Mouse (Mus musculus) gastrocnemius, postnatal 36 days (tissue): ENCODE measurements around the gene Lrrc45. TPM values are rescaled to one million over a fixed set of nuclear protein-coding genes. Genes with fewer than 3 reads are reported as not detected.

ENCODE experiments used
- DNase-seq, 2 experiments: peaks; one replicate each; pipeline ENCODE4 v3.0.0; 2022
- intact Hi-C: fragments of 180-260 bp; cut with DNase I; formaldehyde crosslinking; loops from one replicate; pipeline ENCODE4 v1.15.1; 2025
- total RNA-seq, 2 experiments: library from RNA; stranded (reverse); gene quantifications; 2 replicates each; pipeline ENCODE4 v1.2.3; 2021

Lrrc45 gene
- total RNA-seq, 2 experiments from 2014 or later: 3.7 to 4.1 TPM

GRCm38 (mm10) chr11:120697741-120698140, 16.0 kb upstream of the Lrrc45 start:
- intact Hi-C loops: no loop called here
- DNase-seq: peak; percentile 47 to 64

- intact Hi-C loops: no loop called here
- no peak for DNase-seq
Observed at GRCm38 (mm10) chr11:120703696-120704454, 9.8 kb upstream of the Lrrc45 start.

- no peak for DNase-seq
- intact Hi-C loops: no loop called here
Observed at GRCm38 (mm10) chr11:120704486-120705325, 9.0 kb upstream of the Lrrc45 start.

DNA sequence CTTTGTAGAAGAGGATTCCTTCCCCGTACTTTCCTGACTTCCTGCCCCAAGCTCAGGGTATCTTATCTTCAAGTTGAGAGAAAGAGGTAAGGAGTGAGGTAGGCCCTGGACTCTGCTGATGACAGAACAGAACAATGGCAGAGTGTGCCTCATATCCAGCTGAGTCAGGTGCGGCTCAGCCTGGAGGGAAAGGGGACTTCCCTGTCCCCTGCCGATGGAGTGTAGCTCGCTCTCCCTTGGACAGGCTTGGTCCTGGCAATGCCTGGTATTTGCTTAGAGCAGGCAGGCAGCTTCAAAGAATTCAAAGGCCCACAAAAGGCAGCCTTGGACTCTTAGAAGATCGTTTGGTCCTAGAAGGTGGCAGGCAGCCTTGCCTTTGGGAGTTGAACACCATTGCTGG, 7.6 kb upstream of the Lrrc45 start:
- intact Hi-C loops: no loop called here
- DNase-seq: no peak

- DNase-seq: no peak
- intact Hi-C loops: no loop called here
Observed at GRCm38 (mm10) chr11:120707225-120707624, 6.5 kb upstream of the Lrrc45 start.

GRCm38 (mm10) chr11:120707969-120708368, 5.8 kb upstream of the Lrrc45 start:
- DNase-seq: no peak
- intact Hi-C loops: no loop called here

GRCm38 (mm10) chr11:120709551-120709950, 4.2 kb upstream of the Lrrc45 start:
- intact Hi-C loops: no loop called here

DNA sequence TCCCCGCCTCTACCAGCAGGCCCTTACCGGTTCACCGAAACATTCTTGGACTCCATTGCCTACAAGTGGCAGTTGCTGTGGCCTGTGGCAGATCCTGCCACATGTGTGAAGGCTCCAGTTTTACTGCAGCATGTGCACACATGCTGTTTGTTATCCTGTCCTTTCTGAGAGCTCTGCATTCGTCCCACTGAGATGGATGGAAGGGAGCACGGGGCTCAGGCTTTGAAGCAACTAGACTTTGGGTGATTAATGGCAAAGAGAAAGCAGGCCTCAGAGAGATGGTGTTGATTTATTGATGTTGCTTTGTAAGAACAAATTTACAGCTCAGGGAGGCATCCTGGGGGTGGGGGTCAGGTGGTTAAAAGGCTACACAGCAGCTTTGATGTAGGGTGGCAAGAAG, 3.1 kb upstream of the Lrrc45 start:
- DNase-seq: no peak
- intact Hi-C loops: loop anchor here (5.0 kb wide), 1 partner anchor 188 kb away; no protein-coding TSS in a partner anchor

More at GRCm38 (mm10) chr11:120709551-120709950, 4.2 kb upstream of the Lrrc45 start:
- no peak for DNase-seq

DNA sequence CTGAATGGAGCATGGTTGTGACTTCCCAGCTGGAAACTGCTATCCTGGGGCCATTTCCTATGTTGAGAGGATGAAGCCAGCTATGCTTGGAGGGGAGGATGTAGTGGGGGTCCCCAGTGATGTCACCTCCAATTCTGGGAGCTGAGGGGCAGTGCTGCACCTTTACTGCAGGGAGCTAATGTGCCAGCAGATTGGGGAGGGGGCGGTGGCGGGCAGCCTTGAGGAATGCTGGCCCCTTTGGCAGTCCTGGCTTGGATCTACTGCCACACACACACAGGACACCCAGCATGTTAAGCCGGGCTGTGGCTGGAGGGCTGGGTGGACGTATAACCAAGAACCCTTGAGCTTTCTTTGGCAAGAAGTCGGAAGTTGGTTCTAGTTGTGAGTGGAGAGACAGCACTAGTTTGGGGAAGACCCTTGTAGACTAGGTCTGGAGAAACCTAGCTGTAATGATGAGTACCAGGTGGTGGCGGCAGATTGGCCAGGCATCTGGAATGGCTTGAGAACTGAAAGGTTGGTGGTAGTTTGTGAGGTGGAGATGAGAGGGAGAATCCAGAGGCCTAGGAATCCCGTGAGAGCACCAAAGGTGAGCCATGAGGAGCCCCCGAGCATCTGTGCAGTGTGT, 1.6 kb upstream of the Lrrc45 start:
- intact Hi-C loops: loop anchor here (1.0 to 5.0 kb wide), 4 partner anchors 42 to 190 kb away; no protein-coding TSS in a partner anchor
- no peak for DNase-seq

- intact Hi-C loops: loop anchor here (1.0 to 5.0 kb wide), 4 partner anchors 43 to 191 kb away; no protein-coding TSS in a partner anchor
- DNase-seq: peak in 1 of 2 experiments; percentile 45
Observed at GRCm38 (mm10) chr11:120712771-120713568, 755 bp upstream of the Lrrc45 start.

- DNase-seq: no peak
- intact Hi-C loops: loop anchor here (5.0 kb wide), 1 partner anchor 192 kb away; no protein-coding TSS in a partner anchor
Observed at GRCm38 (mm10) chr11:120714546-120714945, 821 bp downstream of the Lrrc45 start.

DNA sequence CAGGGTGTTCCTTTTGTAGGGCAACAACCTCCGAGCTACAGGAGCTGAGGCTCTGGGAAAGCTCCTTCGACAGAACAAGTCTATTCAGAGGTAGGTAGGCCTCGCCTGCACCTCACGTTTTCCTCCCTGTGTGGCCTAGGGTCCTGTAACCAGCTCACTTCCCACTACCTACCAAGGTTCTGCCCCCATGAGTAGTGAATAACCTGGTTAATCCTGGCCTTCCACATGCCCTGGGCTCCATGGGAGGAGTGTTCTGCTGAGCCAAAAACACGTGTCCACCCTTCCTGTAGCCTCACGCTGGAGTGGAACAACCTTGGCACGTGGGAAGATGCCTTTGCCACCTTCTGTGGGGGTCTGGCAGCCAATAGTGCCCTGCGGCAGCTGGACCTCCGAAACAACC, 1.4 kb downstream of the Lrrc45 start:
- no peak for DNase-seq
- intact Hi-C loops: no loop called here

GRCm38 (mm10) chr11:120719242-120719641, 5.5 kb downstream of the Lrrc45 start:
- intact Hi-C loops: no loop called here
- DNase-seq: no peak

DNA sequence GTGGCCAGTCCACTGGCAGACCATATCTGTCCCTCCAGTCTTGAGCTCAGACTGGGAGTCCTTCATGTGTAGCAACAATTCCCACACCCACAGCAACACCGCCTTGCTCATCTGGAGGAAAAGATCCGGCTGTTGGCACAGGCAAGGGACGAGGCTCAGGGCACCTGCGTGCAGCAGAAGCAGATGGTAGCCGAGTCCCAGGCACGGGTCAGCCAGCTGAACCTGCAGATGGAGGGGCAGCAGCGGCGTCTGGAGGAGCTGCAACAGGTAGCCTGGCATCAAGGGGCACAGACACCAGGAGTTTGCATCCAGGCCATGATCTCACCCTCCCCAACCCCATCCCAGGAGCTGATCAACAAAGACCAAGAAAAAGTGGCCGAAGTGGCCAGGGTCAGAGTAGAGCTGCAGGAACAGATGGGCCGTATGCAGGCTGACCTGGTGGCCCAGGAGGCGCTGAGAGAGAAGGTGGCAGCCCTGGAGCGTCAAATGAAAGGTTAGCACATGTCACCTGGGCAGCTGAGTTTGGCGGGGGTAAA, 6.2 kb downstream of the Lrrc45 start:
- intact Hi-C loops: loop anchor here (2.0 kb wide), 1 partner anchor 55 kb away; no protein-coding TSS in a partner anchor

DNA sequence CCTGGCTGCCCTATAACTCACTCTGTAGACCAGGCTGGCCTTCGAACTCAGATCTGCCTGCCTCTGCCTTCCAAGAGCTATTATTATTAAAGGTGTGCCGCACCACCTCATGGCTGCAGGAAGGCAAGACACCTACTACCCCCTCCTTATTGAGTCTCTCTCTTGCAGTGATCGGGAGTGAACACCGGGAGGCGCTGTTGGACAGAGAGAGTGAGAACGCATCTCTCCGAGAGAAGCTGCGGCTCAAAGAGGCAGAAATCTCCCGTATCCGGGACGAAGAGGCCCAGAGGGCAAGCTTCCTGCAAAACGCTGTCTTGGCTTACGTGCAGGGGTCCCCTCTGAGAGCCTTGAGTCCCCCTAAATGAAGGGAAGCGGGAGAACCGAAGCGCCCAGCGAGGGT, 6.7 kb downstream of the Lrrc45 start:
- intact Hi-C loops: loop anchor here (2.0 kb wide), 1 partner anchor 54 kb away; no protein-coding TSS in a partner anchor

More for the DNA sequence above, 6.2 kb downstream of the Lrrc45 start:
- DNase-seq: no peak

DNA sequence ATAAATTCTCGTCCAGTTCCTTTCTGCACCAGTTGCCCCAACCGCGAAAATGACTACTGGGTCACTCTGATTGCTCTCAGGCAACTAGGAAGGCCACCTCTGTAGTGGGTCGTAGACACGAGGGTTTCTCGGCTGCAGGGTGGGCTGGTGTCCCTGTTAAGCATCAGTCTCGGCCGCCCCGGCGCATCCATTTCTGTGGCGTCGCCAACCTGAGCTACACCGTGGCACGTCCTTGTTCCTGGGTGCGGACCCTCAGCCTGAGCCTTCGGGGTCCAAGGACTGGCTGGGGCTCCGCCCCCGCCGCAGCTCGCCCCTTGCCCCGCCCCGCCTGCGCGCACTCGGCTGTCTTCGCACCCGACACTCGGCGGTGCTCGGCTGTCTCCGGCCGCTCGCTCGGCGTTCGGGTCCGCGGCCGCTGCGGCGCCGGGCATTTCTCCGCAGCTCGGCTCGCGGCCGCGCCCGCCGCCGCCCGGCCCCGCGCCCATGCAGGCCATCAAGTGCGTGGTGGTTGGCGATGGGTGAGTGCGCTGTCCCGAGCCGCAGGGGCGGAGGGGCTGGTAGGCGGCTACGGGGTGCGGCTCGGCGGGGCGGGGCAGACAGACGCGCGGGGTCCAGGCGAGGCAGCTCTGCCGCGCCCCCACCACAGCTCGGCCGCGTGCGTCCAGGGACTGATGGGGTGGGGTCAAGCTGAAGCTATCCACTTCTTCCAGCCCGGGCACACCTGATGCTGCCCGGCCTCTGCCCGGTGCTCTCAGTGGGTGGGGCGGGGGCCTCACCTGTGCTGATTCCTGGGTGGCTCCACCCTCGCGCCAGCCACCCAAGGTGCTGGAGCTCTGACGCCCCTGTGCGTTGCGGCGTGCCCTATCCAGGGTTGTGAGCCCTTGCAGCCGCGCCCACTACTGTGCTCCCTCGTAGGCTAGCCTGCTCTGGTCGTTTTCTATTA, 7.7 kb downstream of the Lrrc45 start, which contains the start of gene Rac3:
Gene Rac3, plus strand, starts transcription at position 347 of the 943 bp plus-strand sequence.
- intact Hi-C loops: loop anchor here (2.0 kb wide), 1 partner anchor 53 kb away; no protein-coding TSS in a partner anchor
- peak in 1 of 2 experiments; percentile 46 for DNase-seq

More for the DNA sequence above, 6.7 kb downstream of the Lrrc45 start:
- DNase-seq: peak; percentile 87 to 88

DNA sequence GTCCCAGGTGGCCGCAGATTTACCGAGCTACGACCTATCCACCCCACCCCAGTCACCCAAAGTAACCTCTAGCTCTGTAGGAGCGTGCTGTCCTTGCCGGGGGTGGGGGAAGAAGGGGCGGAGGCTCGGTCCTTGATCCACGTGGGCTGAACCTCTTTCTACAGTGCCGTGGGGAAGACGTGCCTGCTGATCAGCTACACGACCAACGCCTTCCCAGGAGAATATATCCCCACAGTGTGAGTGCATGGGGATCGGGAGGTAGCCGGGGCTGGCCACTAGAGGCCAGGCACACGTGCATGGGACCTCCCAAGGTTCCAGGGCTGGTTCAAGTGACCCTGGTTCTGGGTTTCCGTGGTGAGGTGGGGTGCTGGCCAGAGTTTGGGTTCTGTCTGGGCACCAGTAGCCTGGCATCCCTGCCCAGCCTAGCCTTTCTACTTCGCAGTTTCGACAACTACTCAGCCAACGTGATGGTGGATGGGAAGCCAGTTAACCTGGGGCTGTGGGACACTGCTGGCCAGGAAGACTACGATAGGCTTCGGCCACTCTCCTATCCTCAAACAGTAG, 8.4 kb downstream of the Lrrc45 start:
- no peak for DNase-seq
- intact Hi-C loops: no loop called here
